Mouse (Mus musculus) adrenal gland, postnatal 25 days (tissue): ENCODE data around the gene Abca1. TPM values are rescaled to one million over a fixed set of nuclear protein-coding genes. Genes with fewer than 3 reads are reported as not detected.

ENCODE experiments used
- DNase-seq: peaks from one replicate; pipeline ENCODE4 v3.0.0; 2021; ENCODE audit warnings: mixed read lengths
- total RNA-seq: library from RNA; stranded (reverse); gene quantifications from 2 replicates; pipeline ENCODE4 v1.2.3, GENCODE M21; 2021

The Abca1 gene
- total RNA-seq, 1 experiment from 2014 or later = 165 TPM

GRCm38 (mm10) chr4:53149644-53150043, 10.1 kb downstream of the Abca1 start:
- no peak for DNase-seq

- no peak for DNase-seq
These were observed 10.9 kb downstream of the Abca1 start for GRCm38 (mm10) chr4:53148817-53149216.

GRCm38 (mm10) chr4:53147454-53147853, 12.2 kb downstream of the Abca1 start:
- no peak for DNase-seq

- no peak for DNase-seq
These were observed 12.6 kb downstream of the Abca1 start for GRCm38 (mm10) chr4:53147046-53147445.

GRCm38 (mm10) chr4:53146227-53146949, 13.3 kb downstream of the Abca1 start:
- no peak for DNase-seq

- DNase-seq = no peak
These were observed 14.1 kb downstream of the Abca1 start for GRCm38 (mm10) chr4:53145434-53146168.

GRCm38 (mm10) chr4:53144571-53144970, 15.1 kb downstream of the Abca1 start:
- DNase-seq = no peak

- no peak for DNase-seq
These were observed 15.7 kb downstream of the Abca1 start for GRCm38 (mm10) chr4:53144021-53144420.

- DNase-seq = no peak
These were observed 19.0 kb downstream of the Abca1 start for GRCm38 (mm10) chr4:53140678-53141077.

- DNase-seq = no peak
These were observed 20.2 kb downstream of the Abca1 start for GRCm38 (mm10) chr4:53139495-53139894.

GRCm38 (mm10) chr4:53138974-53139373, 20.7 kb downstream of the Abca1 start:
- DNase-seq = no peak

GRCm38 (mm10) chr4:53137087-53137486, 22.6 kb downstream of the Abca1 start:
- no peak for DNase-seq

- no peak for DNase-seq
These were observed 24.9 kb downstream of the Abca1 start for GRCm38 (mm10) chr4:53134816-53135215.

GRCm38 (mm10) chr4:53133995-53134394, 25.7 kb downstream of the Abca1 start:
- DNase-seq = no peak

- no peak for DNase-seq
These were observed 28.2 kb downstream of the Abca1 start for GRCm38 (mm10) chr4:53131538-53131937.

GRCm38 (mm10) chr4:53130622-53131517, 28.8 kb downstream of the Abca1 start:
- DNase-seq = no peak

- no peak for DNase-seq
These were observed 29.9 kb downstream of the Abca1 start for GRCm38 (mm10) chr4:53129716-53130301.

- no peak for DNase-seq
These were observed 32.4 kb downstream of the Abca1 start for GRCm38 (mm10) chr4:53127266-53127665.

GRCm38 (mm10) chr4:53126794-53127193, 32.9 kb downstream of the Abca1 start:
- peak; percentile 50 for DNase-seq

- no peak for DNase-seq
These were observed 34.7 kb downstream of the Abca1 start for GRCm38 (mm10) chr4:53124837-53125490.

GRCm38 (mm10) chr4:53122310-53122709, 37.4 kb downstream of the Abca1 start:
- no peak for DNase-seq
